ENCODE assay signal across 11 mouse cellular contexts in the genomic region with DNA sequence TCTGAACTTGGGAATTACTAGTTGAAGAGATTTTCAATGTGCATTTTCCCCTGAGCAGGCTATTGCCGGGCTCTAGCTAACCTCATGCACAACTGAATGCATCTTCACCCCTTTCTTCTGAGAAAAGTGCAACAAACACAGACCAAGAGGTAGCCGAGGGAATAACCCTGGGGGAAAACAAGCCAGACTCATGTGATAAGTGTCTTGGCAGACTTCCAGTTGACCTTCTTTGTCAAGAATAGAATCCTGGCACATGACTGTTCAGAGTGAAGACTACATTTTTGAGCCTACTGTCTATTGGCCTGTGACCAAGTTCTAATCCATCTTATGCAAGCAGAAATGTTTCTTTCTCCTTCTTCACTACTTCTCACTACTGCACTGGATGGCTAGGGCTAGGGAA. TPM values are rescaled to one million over a fixed set of nuclear protein-coding genes. Genes with fewer than 3 reads are reported as not detected.
DNase-seq lines count a peak whose midpoint lies in the region; ATAC-seq and TF ChIP-seq lines count a peak whose summit lies in the region.
"Had no signal": no experiment of that assay in that cellular context is flagged by ENCODE, and none has a peak within 500 bp of the region (broad histone marks: within the 10 kb centered on the region; RNA-seq: fewer than 3 reads in every experiment).

No protein-coding gene starts in this region.

- peak; percentile 41 for DNase-seq in forebrain, embryonic 14.5 days (ENCODE audit: low spot score)
- peak; percentile 41 for DNase-seq in midbrain, embryonic 14.5 days
- DNase-seq in adrenal gland, postnatal 36 days, result peak; percentile 19
- DNase-seq in limb, embryonic 14.5 days (ENCODE audit: low spot score), result peak; percentile 53
- DNase-seq in right cerebral cortex, postnatal 10 days (ENCODE audit: low spot score in 2 of 2), result no peak

- no peak for TF ChIP-seq POLR2A in limb, embryonic 14.5 days (IDR thresholded peaks at IDR 0.05; ENCODE audit: borderline replicate concordance, extremely low read depth, insufficient read depth, insufficient read length)

- 52% methylated on average over 2 of the region's 2 CpGs for WGBS in forebrain, embryonic 14.5 days
- WGBS in forebrain, embryonic 13.5 days, result 62% methylated on average over 2 of the region's 2 CpGs
- WGBS in midbrain, embryonic 14.5 days, result 57% methylated on average over 2 of the region's 2 CpGs
- WGBS in midbrain, embryonic 16.5 days, result 51% methylated on average over 2 of the region's 2 CpGs
- 45% methylated on average over 2 of the region's 2 CpGs for WGBS in limb, embryonic 14.5 days

- no peak overlapping the region for H3K4me3 ChIP-seq in forebrain, embryonic 14.5 days (ENCODE audit: low read depth, low read length)
- no peak overlapping the region for H3K4me3 ChIP-seq in forebrain, embryonic 13.5 days
- H3K4me3 ChIP-seq in midbrain, embryonic 14.5 days (replicated peaks; ENCODE audit: low read depth, low read length), result no peak overlapping the region
- no peak overlapping the region for H3K4me3 ChIP-seq in midbrain, embryonic 16.5 days (ENCODE audit: low read depth, low read length)
- no peak overlapping the region for H3K4me3 ChIP-seq in limb, embryonic 14.5 days (replicated peaks; ENCODE audit: low read length)
- H3K4me3 ChIP-seq: liver, embryonic 15.5 days; midbrain, embryonic 13.5 days had no signal

- H3K9ac ChIP-seq in forebrain, embryonic 14.5 days (ENCODE audit: low read length), result no peak overlapping the region
- H3K9ac ChIP-seq in forebrain, embryonic 13.5 days, result no peak overlapping the region
- no peak overlapping the region for H3K9ac ChIP-seq in midbrain, embryonic 14.5 days (replicated peaks; ENCODE audit: low read length)
- H3K9ac ChIP-seq in midbrain, embryonic 16.5 days (ENCODE audit: low read depth, low read length), result no peak overlapping the region
- H3K9ac ChIP-seq in limb, embryonic 14.5 days (ENCODE audit: low read depth, low read length, severe bottlenecking), result no peak overlapping the region
- H3K9ac ChIP-seq: liver, embryonic 15.5 days; midbrain, embryonic 13.5 days had no signal

- no peak for ATAC-seq in forebrain, embryonic 14.5 days
- ATAC-seq in forebrain, embryonic 13.5 days, result no peak
- no peak for ATAC-seq in midbrain, embryonic 14.5 days (ENCODE audit: low FRiP score, low TSS enrichment)
- no peak for ATAC-seq in midbrain, embryonic 16.5 days
- ATAC-seq in limb, embryonic 14.5 days (ENCODE audit: low FRiP score, low read depth), result no peak
- no peak for ATAC-seq in erythroid progenitor cell, adult 5-6 weeks (replicated peaks; ENCODE audit: low FRiP score, poor library complexity, severe bottlenecking)
- ATAC-seq: hindbrain, embryonic 16.5 days; midbrain, embryonic 13.5 days had no signal

- no peaks in the 10 kb centered on the region for H3K36me3 ChIP-seq in forebrain, embryonic 14.5 days (ENCODE audit: control insufficient read depth, insufficient read depth, low read length)
- H3K36me3 ChIP-seq in forebrain, embryonic 13.5 days (ENCODE audit: poor library complexity, severe bottlenecking), result no peaks in the 10 kb centered on the region
- no peaks in the 10 kb centered on the region for H3K36me3 ChIP-seq in midbrain, embryonic 14.5 days (ENCODE audit: control insufficient read depth, insufficient read depth, low read length)
- no peaks in the 10 kb centered on the region for H3K36me3 ChIP-seq in midbrain, embryonic 16.5 days (ENCODE audit: control insufficient read depth, insufficient read depth, low read length)
- H3K36me3 ChIP-seq in limb, embryonic 14.5 days (ENCODE audit: control insufficient read depth, insufficient read depth, low read length), result no peaks in the 10 kb centered on the region
- H3K36me3 ChIP-seq: liver, embryonic 15.5 days; midbrain, embryonic 13.5 days had no signal

- H3K27ac ChIP-seq in forebrain, embryonic 14.5 days (ENCODE audit: low read depth, low read length), result no peak overlapping the region
- H3K27ac ChIP-seq in forebrain, embryonic 13.5 days, result no peak overlapping the region
- no peak overlapping the region for H3K27ac ChIP-seq in midbrain, embryonic 14.5 days (replicated peaks; ENCODE audit: low read depth, low read length)
- H3K27ac ChIP-seq in midbrain, embryonic 16.5 days (ENCODE audit: low read length), result no peak overlapping the region
- no peak overlapping the region for H3K27ac ChIP-seq in limb, embryonic 14.5 days (replicated peaks; ENCODE audit: low read depth, low read length)
- H3K27ac ChIP-seq: liver, embryonic 15.5 days; midbrain, embryonic 13.5 days had no signal

- no peak overlapping the region for H3K4me2 ChIP-seq in forebrain, embryonic 14.5 days (ENCODE audit: low read length)
- H3K4me2 ChIP-seq in forebrain, embryonic 13.5 days, result no peak overlapping the region
- no peak overlapping the region for H3K4me2 ChIP-seq in midbrain, embryonic 14.5 days (ENCODE audit: low read length)
- no peak overlapping the region for H3K4me2 ChIP-seq in midbrain, embryonic 16.5 days (ENCODE audit: low read length)
- H3K4me2 ChIP-seq in limb, embryonic 14.5 days (replicated peaks; ENCODE audit: low read depth, low read length, severe bottlenecking), result no peak overlapping the region
- H3K4me2 ChIP-seq: liver, embryonic 15.5 days; midbrain, embryonic 13.5 days had no signal

- H3K4me1 ChIP-seq in forebrain, embryonic 14.5 days (ENCODE audit: control insufficient read depth, insufficient read depth, low read length), result no peaks in the 10 kb centered on the region
- peaks cover 4% of the 10 kb centered on the region; the same call in 1 of the 2 replicates for H3K4me1 ChIP-seq in forebrain, embryonic 13.5 days
- H3K4me1 ChIP-seq in midbrain, embryonic 14.5 days (ENCODE audit: control insufficient read depth, insufficient read depth, low read length), result no peaks in the 10 kb centered on the region
- H3K4me1 ChIP-seq in midbrain, embryonic 16.5 days (ENCODE audit: control insufficient read depth, insufficient read depth, low read length), result no peaks in the 10 kb centered on the region
- H3K4me1 ChIP-seq in limb, embryonic 14.5 days (ENCODE audit: control insufficient read depth, insufficient read depth, low read length), result no peaks in the 10 kb centered on the region
- H3K4me1 ChIP-seq: liver, embryonic 15.5 days; midbrain, embryonic 13.5 days had no signal

- no peaks in the 10 kb centered on the region for H3K9me3 ChIP-seq in forebrain, embryonic 14.5 days (replicated peaks; ENCODE audit: control insufficient read depth, low read length)
- H3K9me3 ChIP-seq in forebrain, embryonic 13.5 days (replicated peaks), result no peaks in the 10 kb centered on the region
- no peaks in the 10 kb centered on the region for H3K9me3 ChIP-seq in midbrain, embryonic 14.5 days (ENCODE audit: control insufficient read depth, low read length)
- no peaks in the 10 kb centered on the region for H3K9me3 ChIP-seq in midbrain, embryonic 16.5 days (replicated peaks; ENCODE audit: control insufficient read depth, low read length, poor library complexity, severe bottlenecking)
- H3K9me3 ChIP-seq in limb, embryonic 14.5 days (ENCODE audit: control insufficient read depth, low read length), result no peaks in the 10 kb centered on the region
- H3K9me3 ChIP-seq: liver, embryonic 15.5 days; midbrain, embryonic 13.5 days had no signal

- no peaks in the 10 kb centered on the region for H3K27me3 ChIP-seq in forebrain, embryonic 14.5 days (replicated peaks; ENCODE audit: control insufficient read depth, insufficient read depth, low read length)
- H3K27me3 ChIP-seq in forebrain, embryonic 13.5 days, result no peaks in the 10 kb centered on the region
- no peaks in the 10 kb centered on the region for H3K27me3 ChIP-seq in midbrain, embryonic 14.5 days (ENCODE audit: control insufficient read depth, insufficient read depth, low read length)
- H3K27me3 ChIP-seq in midbrain, embryonic 16.5 days (ENCODE audit: control insufficient read depth, insufficient read depth, low read depth, low read length), result no peaks in the 10 kb centered on the region
- H3K27me3 ChIP-seq in limb, embryonic 14.5 days (ENCODE audit: control insufficient read depth, insufficient read depth, low read length), result no peaks in the 10 kb centered on the region
- H3K27me3 ChIP-seq: liver, embryonic 15.5 days; midbrain, embryonic 13.5 days had no signal

RNA-seq across cellular contexts. Expression of a gene that starts 55.5 kb away (rescaled TPM):
- 2.8 and 4.7 TPM in 2 replicates for polyA plus RNA-seq in forebrain, embryonic 14.5 days (2014; fragmentation: Nextera tagmentation; extraction: Ambion mirVana)
- 1.8 and 2.4 TPM in 2 replicates for polyA plus RNA-seq in forebrain, embryonic 13.5 days (2015; fragmentation: Nextera tagmentation; extraction: Ambion mirVana)
- 7.8 and 8.7 TPM in 2 replicates for polyA plus RNA-seq in midbrain, embryonic 14.5 days (2014; fragmentation: Nextera tagmentation; extraction: Ambion mirVana)
- 7.9 and 8.2 TPM in 2 replicates for polyA plus RNA-seq in midbrain, embryonic 16.5 days (2015; fragmentation: Nextera tagmentation; extraction: Ambion mirVana)
- 1 to 10 TPM; 3.8 to 5.8 TPM for total RNA-seq in adrenal gland, postnatal 36 days (2021)
- polyA plus RNA-seq in limb, embryonic 14.5 days (2012; rRNA removed), result 0.85 and 0.87 TPM in 2 replicates
- 0.83 and 1.0 TPM in 2 replicates for polyA plus RNA-seq in limb, embryonic 14.5 days (2014; fragmentation: Nextera tagmentation; extraction: Ambion mirVana)
- not detected in 2 replicates for total RNA-seq in erythroid progenitor cell, adult 5-6 weeks (2015; ENCODE audit: low replicate concordance)
- under 0.01 TPM in 1 of 2 replicates, not detected in the other for total RNA-seq in erythroid progenitor cell, adult 5-6 weeks (2017; ENCODE audit: low replicate concordance)

Comparison
In these comparisons a context has a peak if more than half of its experiments do, and no peak if none do; other contexts are left out.
1. DNase-seq: peak in forebrain, embryonic 14.5 days (single experiment), midbrain, embryonic 14.5 days (single experiment), adrenal gland, postnatal 36 days (2 of 2) and limb, embryonic 14.5 days (single experiment); none in right cerebral cortex, postnatal 10 days (0 of 2).